Mouse (Mus musculus) forebrain, postnatal 0 days (tissue): ENCODE measurements around the gene Kremen1. TPM values are rescaled to one million over a fixed set of nuclear protein-coding genes. Genes with fewer than 3 reads are reported as not detected.
A peak's percentile ranks its signal among the peaks of the same experiment; 100 is the strongest.

Experiments used
- ATAC-seq: fragments of 200-750 bp; cut with Nextera tagmentation; 2 replicates; pipeline ENCODE4 v1.8.0; 2017; ENCODE audit warnings: mild to moderate bottlenecking, moderate library complexity
- DNase-seq: peaks from one replicate; pipeline ENCODE4 v3.0.0-alpha.2; 2015
- H3K27ac ChIP-seq: fragments of 300-500 bp; sonication (generic); 2 replicates; pipeline ENCODE4 v1.5.1; 2014; ENCODE audit warnings: low read depth, mild to moderate bottlenecking, antibody characterized with exemption, low read length, moderate library complexity, mixed read lengths
- H3K27me3 ChIP-seq: fragments of 300-500 bp; sonication (generic); 2 replicates; pipeline ENCODE4 v1.6.1; 2014; ENCODE audit warnings: mild to moderate bottlenecking, low read length, mixed read lengths; ENCODE audit not compliant: insufficient read depth
- H3K36me3 ChIP-seq: fragments of 300-500 bp; sonication (generic); 2 replicates; pipeline ENCODE4 v1.6.1; 2014; ENCODE audit warnings: mild to moderate bottlenecking, moderate library complexity; ENCODE audit not compliant: insufficient read depth
- H3K4me1 ChIP-seq: fragments of 300-500 bp; sonication (generic); 2 replicates; pipeline ENCODE4 v1.6.1; 2014; ENCODE audit warnings: antibody characterized with exemption; ENCODE audit not compliant: insufficient read depth
- H3K4me2 ChIP-seq: fragments of 300-500 bp; sonication (generic); 2 replicates; pipeline ENCODE4 v1.6.1; 2014; ENCODE audit warnings: low read depth, mild to moderate bottlenecking, moderate library complexity
- H3K4me3 ChIP-seq: fragments of 300-500 bp; sonication (generic); 2 replicates; pipeline ENCODE4 v1.5.1; 2014; ENCODE audit warnings: low read depth, low read length, mixed read lengths
- H3K9ac ChIP-seq: fragments of 300-500 bp; sonication (generic); 2 replicates; pipeline ENCODE4 v1.6.1; 2014; ENCODE audit warnings: mild to moderate bottlenecking
- H3K9me3 ChIP-seq: fragments of 300-500 bp; sonication (generic); 2 replicates; pipeline ENCODE4 v1.6.1; 2016; ENCODE audit warnings: low read length
- CTCF ChIP-seq: sonication (generic); IDR thresholded peaks from 2 replicates; pipeline ENCODE4 v1.5.1; 2016; ENCODE audit warnings: antibody characterized with exemption, control low read depth, low read depth
- WGBS: fragments of 180-500 bp; shearing (Covaris S2); extraction: QIAGEN DNeasy Blood & Tissue Kit; methylation state at CpG from one replicate; pipeline ENCODE4 v1.1.7; 2014; 5-methylcytosine and 5-hydroxymethylcytosine counted together
- polyA plus RNA-seq: library from polyadenylated mRNA; unstranded; fragments of >200 nt; fragmentation: Nextera tagmentation; extraction: Ambion mirVana; gene quantifications from 2 replicates; pipeline ENCODE4 v1.2.1, GENCODE M21; 2015
- total RNA-seq: library from RNA; depleted of rRNA; stranded (reverse); fragments of >200 nt; gene quantifications from 2 replicates; pipeline ENCODE4 v1.2.3, GENCODE M21; 2014

The Kremen1 gene
- total and polyA plus RNA-seq, 2 experiments from 2014 or later: 2.9 to 9.7 TPM

- H3K4me1 ChIP-seq: peaks cover 7% of the 10 kb centered on the region; the same call in 1 of the 2 replicates
- no peak overlapping the region for H3K4me2 ChIP-seq
- DNase-seq (no peak), ATAC-seq (peak; percentile 27; the same call in 1 of the 2 replicates)
- H3K9me3 ChIP-seq: no peaks in the 10 kb centered on the region
- no peak overlapping the region for H3K27ac ChIP-seq
- TF ChIP-seq CTCF: no peak
- WGBS: 48% methylated on average over 2 of the region's 2 CpGs
- H3K36me3 ChIP-seq: no peaks in the 10 kb centered on the region
- no peaks in the 10 kb centered on the region for H3K27me3 ChIP-seq
- H3K9ac ChIP-seq: no peak overlapping the region
- no peak overlapping the region for H3K4me3 ChIP-seq
These were observed 35.3 kb upstream of the Kremen1 start for GRCm38 (mm10) chr11:5296576-5297115.

DNA sequence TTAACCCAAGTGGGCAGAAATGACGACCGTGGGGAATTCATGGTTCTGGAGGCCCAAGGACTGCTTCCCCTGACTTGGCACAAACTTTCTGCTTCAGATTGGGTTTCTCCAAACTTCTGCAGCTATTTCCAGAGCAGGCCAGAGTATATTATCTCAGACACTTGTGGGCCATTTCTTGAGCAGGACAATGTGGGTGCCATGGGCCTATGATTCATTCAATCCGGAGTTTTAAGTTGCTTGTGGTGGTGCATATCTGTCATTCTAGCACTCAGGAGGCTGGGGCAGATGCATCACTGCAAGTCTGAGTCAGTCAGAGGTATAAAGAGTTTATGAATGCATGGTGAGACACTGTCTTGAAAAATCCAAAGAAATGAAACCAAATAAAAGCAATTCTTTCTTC lies 33.4 kb upstream of the Kremen1 start:
- Histone ChIP-seq H3K4me3 (no peak overlapping the region), H3K9me3 (no peaks in the 10 kb centered on the region), H3K4me2 (no peak overlapping the region), H3K27me3 (no peaks in the 10 kb centered on the region), H3K4me1 (peaks cover 7% of the 10 kb centered on the region; the same call in 1 of the 2 replicates), H3K27ac (no peak overlapping the region), H3K36me3 (no peaks in the 10 kb centered on the region), H3K9ac (no peak overlapping the region)
- DNase-seq (no peak), ATAC-seq (no peak)
- no peak for TF ChIP-seq CTCF
- 90% methylated on average over 3 of the region's 3 CpGs for WGBS

- no peaks in the 10 kb centered on the region for H3K27me3 ChIP-seq
- 12% methylated on average over 5 of the region's 5 CpGs for WGBS
- H3K36me3 ChIP-seq: peaks cover 12% of the 10 kb centered on the region; the same call in 1 of the 2 replicates
- H3K9me3 ChIP-seq: no peaks in the 10 kb centered on the region
- H3K9ac ChIP-seq: no peak overlapping the region
- no peak overlapping the region for H3K4me3 ChIP-seq
- H3K27ac ChIP-seq: no peak overlapping the region
- DNase-seq (peak; percentile 83), ATAC-seq (no peak)
- H3K4me2 ChIP-seq: no peak overlapping the region
- H3K4me1 ChIP-seq: no peaks in the 10 kb centered on the region
- peak; percentile 96 for TF ChIP-seq CTCF
These were observed 29.3 kb upstream of the Kremen1 start for GRCm38 (mm10) chr11:5290691-5291090.

- Histone ChIP-seq H3K27ac (no peak overlapping the region), H3K27me3 (no peaks in the 10 kb centered on the region), H3K4me1 (no peaks in the 10 kb centered on the region), H3K9me3 (no peaks in the 10 kb centered on the region), H3K4me3 (no peak overlapping the region), H3K4me2 (no peak overlapping the region), H3K36me3 (peaks cover 12% of the 10 kb centered on the region; the same call in 1 of the 2 replicates), H3K9ac (no peak overlapping the region)
- TF ChIP-seq CTCF: no peak
- no peak for DNase-seq
- WGBS: 44% methylated on average over 4 of the region's 4 CpGs
- no peak for ATAC-seq
These were observed 28.6 kb upstream of the Kremen1 start for GRCm38 (mm10) chr11:5289826-5290580.

DNA sequence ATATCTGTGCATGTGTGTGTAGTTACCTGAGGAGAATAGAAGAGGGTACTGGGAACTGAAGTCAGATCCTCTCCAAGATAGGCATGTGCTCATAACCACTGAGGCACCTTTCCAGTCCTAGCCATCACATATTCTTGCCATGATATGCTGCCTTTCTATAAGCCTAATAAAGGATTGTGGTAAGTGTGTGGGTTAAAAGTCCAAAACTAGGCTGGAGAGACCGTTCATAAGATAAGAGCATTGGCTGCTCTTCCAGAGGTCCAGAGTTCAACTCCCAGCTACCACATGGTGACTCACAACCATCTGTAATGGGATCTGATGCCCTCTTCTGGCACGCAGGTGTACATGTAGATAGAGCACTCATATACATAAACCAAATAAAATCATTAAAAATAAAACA lies 22.6 kb upstream of the Kremen1 start:
- no peaks in the 10 kb centered on the region for H3K9me3 ChIP-seq
- no peak overlapping the region for H3K27ac ChIP-seq
- no peaks in the 10 kb centered on the region for H3K27me3 ChIP-seq
- H3K9ac ChIP-seq: no peak overlapping the region
- DNase-seq: no peak
- H3K4me2 ChIP-seq: no peak overlapping the region
- no peak for TF ChIP-seq CTCF
- H3K4me3 ChIP-seq: no peak overlapping the region
- H3K4me1 ChIP-seq: no peaks in the 10 kb centered on the region
- 95% methylated on average over 2 of the region's 2 CpGs for WGBS
- ATAC-seq: no peak
- peaks cover 34% of the 10 kb centered on the region for H3K36me3 ChIP-seq

GRCm38 (mm10) chr11:5280932-5281331 lies 19.6 kb upstream of the Kremen1 start:
- H3K4me3 ChIP-seq: no peak overlapping the region
- H3K27ac ChIP-seq: no peak overlapping the region
- no peak overlapping the region for H3K4me2 ChIP-seq
- DNase-seq (no peak), ATAC-seq (peak; percentile 51)
- peaks cover 25% of the 10 kb centered on the region for H3K36me3 ChIP-seq
- H3K9me3 ChIP-seq: no peaks in the 10 kb centered on the region
- no peak overlapping the region for H3K9ac ChIP-seq
- 76% methylated on average over 7 of the region's 7 CpGs for WGBS
- no peaks in the 10 kb centered on the region for H3K27me3 ChIP-seq
- no peak for TF ChIP-seq CTCF
- no peaks in the 10 kb centered on the region for H3K4me1 ChIP-seq

DNA sequence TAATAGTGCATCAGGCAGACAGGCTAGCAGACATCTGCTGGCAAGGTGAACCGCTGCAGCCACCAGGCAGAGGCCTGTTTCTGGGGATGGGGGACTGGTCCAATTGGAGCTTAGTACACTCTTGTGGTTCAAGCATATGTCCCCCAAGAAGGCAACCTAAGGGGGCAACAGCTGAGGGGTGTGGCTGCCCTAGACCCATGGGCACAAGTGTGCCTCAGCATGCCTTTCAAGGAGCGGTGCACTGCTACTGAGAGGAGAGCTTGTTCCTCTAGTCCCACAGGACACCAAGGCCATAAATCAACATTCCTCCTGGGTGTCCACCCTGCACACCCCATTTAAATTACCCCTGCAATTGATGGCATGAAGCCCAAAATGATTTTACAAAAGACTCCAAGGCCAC lies 17.1 kb upstream of the Kremen1 start:
- H3K36me3 ChIP-seq: peaks cover 18% of the 10 kb centered on the region
- no peak overlapping the region for H3K9ac ChIP-seq
- DNase-seq: no peak
- no peak for ATAC-seq
- no peaks in the 10 kb centered on the region for H3K4me1 ChIP-seq
- 88% methylated on average over 2 of the region's 2 CpGs for WGBS
- H3K27me3 ChIP-seq: no peaks in the 10 kb centered on the region
- no peak overlapping the region for H3K4me2 ChIP-seq
- no peaks in the 10 kb centered on the region for H3K9me3 ChIP-seq
- H3K27ac ChIP-seq: no peak overlapping the region
- H3K4me3 ChIP-seq: no peak overlapping the region
- TF ChIP-seq CTCF: no peak
